Mouse (Mus musculus) heart, adult 8-10 months (tissue): Measurements from ENCODE around the gene Dvl2. TPM values are rescaled to one million over a fixed set of nuclear protein-coding genes. Genes with fewer than 3 reads are reported as not detected.
"Not testable (repeated sequence)": the region's sequence is repeated elsewhere in the genome, so short reads cannot be mapped to it uniquely, and the experiment has no call there.

Experiments
- DNase-seq: peaks from one replicate; pipeline ENCODE4 v3.0.0; 2022; ENCODE audit warnings: low spot score
- total RNA-seq, 4 experiments: library from RNA; stranded (reverse); gene quantifications; 2 replicates each; pipeline ENCODE4 v1.2.4; 2022

The Dvl2 gene
- total RNA-seq, 4 experiments from 2014 or later: 4.0 to 6.4 (median 5.1) TPM

DNA sequence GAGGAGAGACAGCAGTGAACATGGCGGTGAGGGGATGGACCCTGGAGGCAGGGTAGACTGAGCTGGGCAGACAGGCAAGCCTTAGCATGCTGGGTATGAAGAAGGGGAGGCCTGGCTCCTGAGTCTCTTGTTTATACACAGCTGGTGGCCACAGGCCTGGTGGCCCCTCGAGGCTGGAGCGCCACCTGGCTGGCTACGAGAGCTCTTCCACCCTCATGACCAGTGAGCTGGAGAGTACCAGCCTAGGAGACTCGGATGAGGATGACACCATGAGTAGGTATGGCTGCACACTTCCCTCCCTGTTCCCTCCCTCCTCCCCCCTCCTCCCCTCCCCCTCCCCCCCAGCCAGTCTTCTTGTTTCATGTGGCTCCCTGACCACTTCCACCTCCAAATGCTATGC lies 5.1 kb downstream of the Dvl2 start:
- no peak for DNase-seq

DNA sequence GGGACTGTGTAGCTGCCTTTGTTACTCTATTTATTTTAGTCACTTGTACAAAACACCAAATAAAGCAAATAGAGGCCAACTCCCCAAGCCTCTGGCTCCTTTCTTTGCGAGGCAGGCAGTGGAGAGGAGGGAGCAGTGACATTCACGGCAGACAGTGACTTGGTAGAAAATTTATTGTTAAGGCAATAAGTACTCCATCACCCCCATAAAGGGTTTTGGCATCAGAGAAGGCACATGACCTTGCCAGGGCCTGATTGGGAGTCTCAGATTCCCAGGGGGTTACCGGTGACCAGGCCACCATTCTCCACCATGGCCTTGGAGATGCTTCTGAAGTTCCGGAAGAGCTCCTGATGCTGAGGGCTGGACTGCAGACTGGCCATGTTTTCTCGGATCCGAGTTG lies 9.6 kb downstream of the Dvl2 start:
- no peak for DNase-seq

DNA sequence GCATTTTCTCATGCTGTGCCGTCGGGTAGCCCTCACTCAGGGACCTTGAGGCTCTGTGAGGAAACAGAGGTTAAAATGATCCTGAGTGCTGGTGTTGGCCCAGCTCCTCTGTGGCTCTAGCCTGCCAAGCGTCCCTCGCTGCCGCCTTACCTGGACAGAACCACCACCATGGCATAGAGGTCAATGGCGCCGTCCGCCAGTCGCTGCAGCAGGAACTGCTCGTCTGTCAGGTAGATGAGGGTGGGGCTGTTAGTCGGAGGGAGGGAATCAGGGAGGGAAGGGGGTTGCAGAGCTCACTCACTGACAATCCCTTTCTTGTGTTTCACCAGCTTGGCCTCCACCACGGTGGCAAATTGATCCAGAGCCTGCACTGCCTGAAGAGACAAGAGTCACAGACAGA lies 10.2 kb downstream of the Dvl2 start:
- DNase-seq: no peak

DNA sequence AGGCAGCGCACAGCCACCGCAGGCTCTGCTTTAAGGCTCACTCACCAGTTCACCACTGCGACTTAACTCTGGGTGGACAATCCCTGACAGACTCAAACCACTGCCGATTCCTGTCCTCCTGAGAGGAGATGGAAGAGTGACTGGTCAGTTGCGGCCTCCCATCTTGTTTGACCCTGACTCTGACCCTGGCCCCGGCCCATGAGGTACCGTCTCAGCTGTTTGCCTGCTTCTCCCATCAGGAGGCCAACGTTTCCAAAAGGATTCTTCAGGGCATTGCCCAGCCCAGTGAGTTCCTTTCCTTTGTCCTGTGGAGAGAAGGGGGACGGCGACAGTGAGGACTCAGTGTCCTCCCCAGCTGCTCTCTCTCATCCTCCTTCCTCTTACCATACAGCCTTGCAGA lies 10.6 kb downstream of the Dvl2 start:
- no peak for DNase-seq

DNA sequence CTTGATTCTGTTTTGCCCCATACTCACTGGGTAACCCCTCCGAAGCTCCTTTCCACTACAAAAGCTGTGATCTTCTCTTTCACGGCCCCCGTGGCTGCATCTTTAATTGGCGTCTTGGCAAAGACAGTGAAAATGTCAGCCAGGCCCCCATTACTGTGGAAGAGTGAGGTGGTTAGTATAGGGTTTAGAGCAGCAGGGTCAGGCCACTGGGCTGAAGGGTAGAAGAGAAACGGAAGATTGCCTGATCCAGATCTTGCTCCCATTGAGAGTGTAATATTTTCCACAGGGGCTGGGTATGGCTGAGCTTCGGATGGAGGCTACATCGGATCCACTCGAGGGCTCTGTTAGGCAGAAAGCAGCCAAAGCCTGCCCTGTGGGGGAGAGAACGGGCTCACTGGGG lies 12.5 kb downstream of the Dvl2 start:
- DNase-seq: no peak

DNA sequence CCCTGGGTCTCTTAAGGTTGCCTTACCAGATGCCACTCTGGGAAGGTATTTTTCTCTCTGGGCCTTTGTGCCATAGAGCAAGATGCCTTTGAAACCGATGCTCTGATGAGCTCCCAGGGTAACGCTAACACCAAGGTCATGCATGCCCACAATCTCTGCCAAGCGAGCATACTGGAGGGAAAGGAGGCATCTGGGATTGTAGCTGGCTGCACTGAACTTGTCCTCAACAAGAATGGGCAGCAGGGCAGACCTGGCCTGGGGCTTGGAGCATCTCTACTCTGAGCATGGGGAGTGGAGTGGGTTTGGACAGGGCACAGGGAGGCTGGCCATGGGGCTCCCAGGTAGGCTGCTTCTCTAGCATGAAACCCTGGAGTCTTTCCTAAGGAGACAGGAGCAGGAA lies 13.0 kb downstream of the Dvl2 start:
- DNase-seq: no peak

DNA sequence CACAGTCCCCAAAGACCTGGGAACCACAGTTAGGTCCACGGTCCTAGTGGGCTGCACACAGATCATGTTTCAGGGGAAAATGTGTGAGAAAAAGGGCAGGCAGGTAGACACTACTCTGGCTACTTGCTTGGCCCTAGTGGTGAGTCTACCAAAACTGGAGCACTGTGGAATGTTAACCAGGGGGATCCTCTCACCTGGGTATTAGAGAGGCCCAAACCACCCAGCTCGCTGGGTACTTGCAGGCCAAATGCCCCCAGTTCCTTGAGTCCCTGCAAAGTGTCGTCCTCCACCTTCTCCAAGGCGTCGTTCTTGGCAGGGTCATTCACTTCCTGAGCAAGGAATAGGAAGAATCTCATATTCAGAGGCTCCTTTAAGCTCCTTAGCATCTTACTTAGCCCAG lies 13.7 kb downstream of the Dvl2 start:
- no peak for DNase-seq

DNA sequence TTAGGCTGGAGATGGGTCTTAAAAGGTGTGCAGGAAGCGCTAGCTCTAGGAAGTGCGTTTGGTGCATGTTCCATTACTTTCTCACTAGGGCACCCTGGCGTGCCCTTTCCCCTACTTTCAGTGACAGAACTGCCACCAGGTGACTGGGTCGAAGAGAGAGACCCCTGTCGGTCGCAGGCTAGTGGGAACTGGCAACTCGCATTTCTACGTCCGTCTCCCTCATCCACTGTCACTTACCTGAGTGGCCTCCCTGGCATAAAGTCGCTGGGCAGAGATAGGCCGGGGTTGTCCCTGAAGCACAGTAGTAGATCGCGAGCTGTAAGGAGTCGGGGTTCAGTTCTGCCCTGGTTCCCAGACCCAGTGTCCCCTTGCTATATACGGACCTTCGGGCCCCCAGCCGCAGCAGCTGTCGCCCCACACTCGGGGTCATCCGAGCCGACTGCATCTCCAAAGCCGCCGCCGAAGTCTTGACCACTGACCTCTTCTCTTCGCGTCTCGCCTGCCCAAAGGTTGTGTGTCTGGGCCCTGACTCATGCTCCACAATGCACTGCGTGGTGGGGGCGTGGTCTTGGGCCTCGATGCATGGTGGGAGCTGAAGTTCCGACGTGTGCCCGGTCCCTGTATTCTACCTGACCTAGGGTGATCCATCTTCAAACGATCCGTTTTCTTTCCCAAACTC lies 14.6 kb downstream of the Dvl2 start, which contains the start of gene Acadvl:
Gene Acadvl (minus strand): TSS at position 532 of the 679 bp plus-strand sequence.
- DNase-seq: peak; percentile 89

DNA sequence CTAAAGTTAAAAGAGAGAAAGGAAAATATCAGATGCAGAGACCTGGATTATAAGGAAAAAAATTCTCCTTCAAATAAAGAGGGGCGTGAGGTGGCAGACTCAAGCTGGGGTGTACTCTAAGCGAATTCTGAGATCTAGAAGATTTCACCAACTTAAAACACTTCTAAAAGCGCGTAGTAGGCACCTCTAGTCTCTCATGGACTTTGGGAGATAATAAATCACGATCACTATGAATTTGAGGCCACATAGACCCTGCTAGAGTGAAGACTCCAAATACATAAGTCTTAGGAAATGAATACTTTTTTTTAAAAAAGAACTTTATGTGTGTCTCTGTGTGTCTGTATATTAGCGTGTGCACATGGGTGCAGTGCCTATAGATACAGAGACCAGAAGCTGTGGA lies 15.3 kb downstream of the Dvl2 start:
- no peak for DNase-seq

DNA sequence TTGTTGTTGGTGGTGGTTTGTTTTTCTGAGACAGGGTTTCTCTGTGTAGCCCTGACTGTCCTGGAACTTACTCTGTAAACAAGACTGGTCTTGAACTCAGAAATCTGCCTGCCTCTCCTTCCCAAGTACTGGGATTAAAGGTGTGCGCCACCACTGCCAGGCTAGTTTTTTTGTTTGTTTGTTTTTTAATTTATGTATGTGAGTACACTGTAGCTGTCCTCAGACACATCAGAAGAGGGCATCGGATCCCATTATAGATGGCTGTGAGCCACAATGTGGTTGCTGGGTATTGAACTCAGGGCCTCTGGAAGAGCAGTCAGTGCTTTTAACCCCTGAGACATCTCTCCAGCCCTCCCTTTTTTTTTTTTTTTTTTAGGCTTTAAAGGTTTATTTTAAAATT lies 15.8 kb downstream of the Dvl2 start:
- DNase-seq: not testable (repeated sequence)

DNA sequence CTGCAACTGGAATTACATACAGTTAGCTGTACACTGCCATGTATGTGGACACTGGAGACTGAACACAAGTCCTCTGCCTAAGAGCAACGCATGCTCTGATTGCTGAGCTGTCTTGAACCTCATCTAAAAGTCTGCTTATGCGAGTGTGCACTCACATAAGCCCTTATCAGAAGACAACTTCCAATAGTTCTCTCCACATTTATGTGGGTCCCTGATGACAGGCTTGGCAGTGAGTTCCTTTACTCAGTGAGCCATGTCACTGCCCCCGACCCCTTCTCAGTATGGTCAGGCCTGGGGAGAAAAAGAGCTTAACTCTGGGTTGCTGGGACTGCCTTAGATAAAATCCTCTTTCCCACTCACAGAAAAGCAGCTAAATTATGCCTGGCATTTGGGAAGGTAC lies 16.3 kb downstream of the Dvl2 start, which contains the start of gene Dlg4:
Gene Dlg4 (plus strand): TSS at position 274 of the 400 bp plus-strand sequence.
- DNase-seq: no peak

DNA sequence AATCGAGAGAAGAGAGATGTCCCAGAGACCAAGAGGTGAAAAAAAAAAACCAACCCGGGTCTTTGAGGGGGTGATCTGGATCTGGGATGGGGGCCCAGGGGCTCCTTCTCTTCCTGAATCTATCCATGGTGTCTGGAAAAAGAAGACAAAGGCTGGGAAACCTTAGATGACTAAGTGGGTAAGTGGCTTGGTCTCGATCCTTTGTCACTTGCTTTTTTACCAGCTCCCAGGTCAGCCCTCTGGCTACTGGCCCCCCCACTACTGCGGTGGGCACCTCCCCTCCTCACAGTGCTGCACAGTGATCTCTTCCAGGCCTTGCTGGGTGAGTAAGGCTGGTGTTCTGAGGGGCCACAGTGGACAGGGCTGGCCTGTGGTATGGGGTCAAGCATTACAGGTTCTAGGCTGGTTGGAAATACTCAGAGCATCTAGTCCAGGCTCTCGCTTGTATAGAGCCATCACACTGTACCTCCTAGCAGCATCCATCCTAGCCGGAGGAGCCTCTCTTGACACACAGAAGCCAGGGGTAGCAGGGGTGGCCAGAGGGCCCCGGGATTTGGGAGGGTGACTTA lies 16.9 kb downstream of the Dvl2 start:
- no peak for DNase-seq

DNA sequence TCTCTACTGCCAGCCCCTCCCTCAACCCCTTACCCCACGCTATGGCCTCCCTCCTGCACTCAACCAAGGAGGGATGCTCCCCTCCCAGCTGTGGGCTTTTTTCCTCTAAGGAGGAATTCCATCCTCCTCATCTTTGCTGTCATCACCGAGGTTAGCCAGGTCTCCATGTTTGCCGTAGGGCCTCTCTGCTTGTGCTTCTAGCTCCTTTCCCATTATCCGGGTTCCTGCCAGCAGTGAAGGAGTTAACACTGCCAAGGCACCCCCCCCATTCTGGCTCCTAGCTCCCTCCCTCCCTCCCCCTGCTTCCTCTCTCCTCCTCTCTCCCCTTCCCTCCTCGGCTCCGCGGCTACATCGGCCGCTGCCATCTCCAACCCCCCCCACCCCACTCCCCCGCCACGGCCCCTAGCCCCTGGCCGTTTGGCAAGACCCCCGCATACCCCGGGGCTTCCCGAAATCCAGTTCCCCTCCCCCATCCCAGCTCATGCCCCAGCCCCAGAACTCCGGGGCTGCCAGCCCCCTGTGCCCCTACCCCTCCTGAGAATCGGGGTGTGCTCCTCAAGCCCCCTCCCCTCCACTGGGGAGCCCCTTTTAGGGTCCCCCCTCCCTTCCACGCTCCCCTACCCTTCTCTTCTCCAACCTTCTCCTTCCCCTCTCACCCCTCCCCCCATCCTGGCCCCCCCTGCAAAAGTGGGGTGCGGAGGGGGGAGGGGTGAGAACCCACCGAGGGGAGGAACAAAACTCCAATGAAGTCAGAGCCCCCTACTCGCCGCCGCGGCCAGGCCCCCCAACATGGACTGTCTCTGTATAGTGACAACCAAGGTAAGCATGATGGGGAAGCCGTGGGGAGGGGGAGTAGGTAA lies 18.0 kb downstream of the Dvl2 start:
- no peak for DNase-seq

DNA sequence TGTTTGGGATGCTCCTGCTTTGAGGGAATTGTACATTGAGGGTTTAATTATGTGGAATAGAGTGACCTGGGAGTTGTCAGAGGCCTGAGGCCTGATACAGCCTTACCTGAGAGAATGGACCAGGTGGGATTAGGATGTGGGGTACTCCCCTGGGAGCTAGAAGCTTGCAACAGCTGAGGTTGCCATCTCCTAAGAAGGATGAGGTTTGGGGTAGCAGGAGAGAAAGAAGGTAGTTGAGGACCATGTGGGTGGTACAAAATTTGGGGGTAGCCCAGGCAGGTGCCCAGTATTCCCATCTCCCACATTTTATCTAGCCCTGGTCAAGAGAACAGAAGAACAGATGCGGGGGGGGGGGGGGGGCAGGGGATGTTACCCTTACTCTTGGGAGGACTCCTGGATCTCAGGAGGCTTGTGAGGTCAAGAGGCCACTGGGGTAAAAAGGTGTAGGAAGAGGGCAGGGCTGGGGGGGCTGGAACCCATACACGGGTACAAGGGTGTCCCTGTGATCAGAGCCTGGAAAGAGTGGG lies 19.2 kb downstream of the Dvl2 start:
- DNase-seq: no peak

DNA sequence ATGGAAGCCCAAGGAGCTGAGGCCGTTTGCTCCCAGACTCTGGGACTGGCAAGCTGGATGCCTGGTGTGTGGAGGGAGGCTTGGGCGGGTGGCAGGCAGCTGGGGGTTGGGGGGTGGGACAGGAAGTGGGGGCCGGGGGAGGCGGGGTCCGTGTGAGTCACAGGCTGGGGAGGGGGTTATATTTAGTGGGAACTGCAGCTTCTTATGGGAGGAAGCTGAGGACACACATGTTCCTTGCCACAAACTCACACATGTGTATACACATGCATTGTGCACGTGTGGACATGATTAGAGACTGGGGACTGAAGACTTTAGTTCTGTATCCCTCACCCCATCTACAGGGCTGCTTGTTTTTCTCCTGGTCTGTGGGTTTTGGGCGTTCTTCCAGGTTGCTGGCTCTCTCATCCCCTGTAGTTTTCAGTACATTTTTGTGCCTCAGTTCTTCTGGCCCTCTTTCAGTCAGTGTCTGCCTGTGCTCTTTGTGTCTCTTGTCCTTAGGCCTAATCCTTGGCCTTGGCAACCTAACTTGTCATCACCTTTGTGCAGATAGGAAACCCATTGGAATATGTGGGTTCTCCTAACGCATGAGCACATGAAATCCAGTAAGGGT lies 19.7 kb downstream of the Dvl2 start:
- no peak for DNase-seq

DNA sequence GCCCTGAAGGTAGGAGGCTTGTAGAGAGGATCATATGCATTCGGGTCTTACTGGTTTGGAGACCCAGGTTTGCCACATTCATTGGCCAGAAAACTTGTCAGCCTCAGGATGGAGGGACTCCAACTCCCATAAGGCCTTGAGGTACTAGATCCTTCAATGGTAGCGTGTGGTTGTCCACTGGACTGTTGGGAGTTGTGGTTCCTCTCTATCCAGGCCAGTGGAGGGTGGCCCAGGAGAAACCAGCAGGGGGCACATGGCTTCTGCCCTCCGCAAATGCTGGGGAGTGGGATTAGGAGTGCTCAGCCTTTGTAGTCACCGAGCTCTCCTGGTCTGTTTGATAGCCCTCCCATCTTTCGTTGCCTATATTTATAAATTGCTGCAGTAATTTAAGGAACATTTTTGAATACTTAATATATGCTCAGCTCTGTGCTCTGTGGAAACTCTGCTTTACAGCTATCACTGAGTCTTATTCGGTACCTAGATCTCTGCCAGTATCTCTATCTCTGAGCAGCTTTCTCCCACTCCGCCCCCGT lies 20.4 kb downstream of the Dvl2 start:
- DNase-seq: peak; percentile 83

DNA sequence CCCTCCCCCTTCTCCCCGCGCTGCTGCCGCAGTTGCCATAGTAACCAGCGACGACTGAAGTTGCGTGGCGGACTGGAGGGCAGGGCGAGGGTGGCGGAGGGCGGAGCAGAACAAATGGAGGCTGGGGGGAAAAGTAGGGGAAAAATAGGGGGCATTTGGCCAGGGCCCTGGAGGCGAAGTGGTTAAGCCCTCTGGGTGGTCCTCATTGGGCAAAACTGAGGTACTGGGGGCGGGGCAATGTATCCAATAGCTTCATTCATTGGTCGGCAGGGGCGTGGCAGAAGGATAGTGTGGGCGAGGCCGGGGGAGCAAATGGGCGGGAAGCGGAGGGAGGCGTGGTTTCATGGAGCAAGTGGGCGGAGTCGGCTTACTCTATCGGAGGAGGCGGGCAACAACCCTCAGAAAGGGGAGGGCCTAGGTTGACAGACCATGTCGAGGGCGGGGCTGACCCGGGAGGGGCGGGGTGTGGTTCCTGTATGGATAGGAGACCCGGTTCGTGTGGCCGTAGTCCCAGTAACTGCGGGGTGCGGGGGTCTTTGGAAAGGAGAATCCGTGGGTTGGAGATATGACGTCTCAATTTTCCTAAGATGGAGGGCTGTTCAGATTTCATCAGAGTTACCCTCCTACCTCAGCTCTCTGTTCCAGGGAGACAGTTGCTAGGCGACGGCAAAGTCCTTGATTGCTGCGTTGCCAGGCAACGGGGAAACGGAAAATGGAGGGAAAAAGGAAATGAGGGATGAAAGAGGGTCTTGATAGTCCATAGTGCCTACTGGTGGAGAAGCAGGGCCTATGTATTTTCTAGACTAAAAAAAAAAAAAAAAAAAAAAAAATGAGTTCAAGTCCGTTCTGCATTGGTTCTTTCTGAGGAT lies 21.1 kb downstream of the Dvl2 start:
- DNase-seq: peak; percentile 93

DNA sequence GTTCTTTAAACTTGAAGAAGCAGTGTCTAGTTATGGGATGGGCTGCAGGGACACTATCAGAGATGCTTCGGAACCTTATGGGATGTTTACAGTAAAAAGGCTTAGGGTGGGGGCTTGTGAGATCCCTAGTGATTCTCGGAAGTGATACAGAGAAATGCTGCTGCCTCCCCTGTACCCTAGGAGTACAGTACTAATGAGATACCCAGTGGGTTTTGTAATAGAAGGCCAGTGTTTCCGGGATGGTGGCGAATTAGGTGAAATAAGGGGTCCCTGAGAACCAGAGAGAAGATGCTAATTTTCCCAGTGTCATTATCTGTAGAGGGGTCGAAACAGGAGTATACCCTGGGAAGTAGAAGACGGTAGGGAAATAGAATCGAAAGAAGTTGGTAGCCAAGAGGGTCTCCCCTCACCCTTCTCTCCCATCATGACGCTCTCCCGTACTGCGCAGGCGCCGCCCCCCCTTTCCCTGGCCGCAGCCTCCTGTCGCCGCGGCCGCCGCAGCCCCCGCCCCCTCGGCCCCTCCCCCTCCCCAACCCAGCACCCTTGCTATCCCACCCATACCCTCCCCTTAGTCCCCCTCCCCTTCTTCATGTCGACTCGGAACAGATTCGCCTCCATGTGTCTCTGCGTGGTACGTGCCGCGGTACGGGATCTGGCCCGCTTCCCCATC lies 23.2 kb downstream of the Dvl2 start:
- DNase-seq: no peak

DNA sequence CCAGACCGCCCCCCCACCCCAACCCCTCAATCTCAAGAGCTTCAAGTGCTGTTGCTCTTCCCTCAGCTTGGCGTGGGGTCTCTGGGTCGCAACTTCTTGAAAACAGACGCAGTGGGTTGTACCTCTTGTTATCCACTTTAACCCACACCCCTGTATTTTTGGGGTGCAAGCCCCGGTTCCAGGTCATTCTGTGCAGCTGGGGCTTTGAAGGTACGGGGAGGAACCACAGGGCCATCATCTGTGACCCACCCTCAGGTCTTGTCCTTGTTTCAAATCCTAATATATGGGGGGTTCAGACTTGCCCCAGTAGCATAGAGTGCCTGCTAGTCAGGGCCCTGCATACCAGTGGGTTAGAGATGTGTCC lies 23.7 kb downstream of the Dvl2 start:
- DNase-seq: no peak

DNA sequence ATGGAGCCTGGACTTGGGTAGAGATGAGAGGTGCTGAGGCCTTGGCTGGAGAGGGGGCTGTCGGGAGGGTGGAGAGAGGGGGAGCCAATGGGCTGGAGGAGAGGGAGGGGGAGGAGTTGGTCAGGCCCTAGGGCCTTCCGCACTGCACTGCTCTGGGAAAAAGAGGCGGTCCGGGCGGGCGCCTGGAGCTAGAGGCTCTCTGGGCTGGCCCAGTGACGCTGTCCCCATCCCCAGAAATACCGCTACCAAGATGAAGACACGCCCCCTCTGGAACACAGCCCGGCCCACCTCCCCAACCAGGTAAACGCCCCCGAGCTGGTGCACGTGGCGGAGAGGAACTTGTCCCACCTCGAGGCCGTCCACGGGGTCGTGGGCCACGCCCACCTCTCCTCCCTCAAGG lies 26.3 kb downstream of the Dvl2 start:
- DNase-seq: no peak
